Mouse (Mus musculus) liver, adult 2 months (tissue): Measurements from ENCODE around the gene Pir. TPM values are rescaled to one million over a fixed set of nuclear protein-coding genes. Genes with fewer than 3 reads are reported as not detected.

Experiments
- DNase-seq: peaks from one replicate; pipeline ENCODE4 v3.0.0-alpha.2; 2011; ENCODE audit warnings: low read depth, low spot score; ENCODE audit errors: extremely low read depth
- H3K27ac ChIP-seq: fragments of 200-500 bp; replicated peaks from 2 replicates; pipeline ENCODE4 v1.5.1; 2012; ENCODE audit warnings: low read depth, mild to moderate bottlenecking, control low read depth, inconsistent platforms, low read length; ENCODE audit not compliant: insufficient read depth
- H3K27me3 ChIP-seq: fragments of 200-500 bp; 2 replicates; pipeline ENCODE4 v1.6.1; 2012; ENCODE audit warnings: mild to moderate bottlenecking, moderate library complexity, low read length, inconsistent platforms; ENCODE audit not compliant: control insufficient read depth, insufficient read depth
- H3K36me3 ChIP-seq: fragments of 200-500 bp; 2 replicates; pipeline ENCODE4 v1.6.1; 2012; ENCODE audit warnings: low read length, inconsistent platforms; ENCODE audit not compliant: control insufficient read depth, insufficient read depth
- H3K4me1 ChIP-seq: fragments of 200-500 bp; 2 replicates; pipeline ENCODE4 v1.6.1; 2011; ENCODE audit warnings: low read length; ENCODE audit not compliant: control insufficient read depth, insufficient read depth
- H3K4me3 ChIP-seq: fragments of 200-500 bp; 2 replicates; pipeline ENCODE4 v1.5.1; 2011; ENCODE audit warnings: low read depth, mild to moderate bottlenecking, control low read depth, low read length, moderate library complexity; ENCODE audit not compliant: insufficient read depth
- H3K79me2 ChIP-seq: fragments of 200-500 bp; 2 replicates; pipeline ENCODE4 v1.6.1; 2012; ENCODE audit warnings: inconsistent platforms, mild to moderate bottlenecking, low read length, moderate library complexity; ENCODE audit not compliant: control insufficient read depth, insufficient read depth
- H3K9ac ChIP-seq: fragments of 200-500 bp; 2 replicates; pipeline ENCODE4 v1.6.1; 2012; ENCODE audit warnings: low read depth, mild to moderate bottlenecking, control low read depth, inconsistent platforms, low read length
- CTCF ChIP-seq: fragments of 200-500 bp; IDR thresholded peaks from 2 replicates; pipeline ENCODE4 v1.5.1; 2011; ENCODE audit warnings: low read depth, low read length, control low read depth
- POLR2A ChIP-seq: fragments of 200-500 bp; IDR thresholded peaks from 2 replicates; pipeline ENCODE4 v1.6.1; 2011; ENCODE audit warnings: low read length, control low read depth; ENCODE audit not compliant: insufficient read depth; ENCODE audit errors: extremely low read depth
- WGBS: fragments of 180-500 bp; shearing (Covaris S2); methylation state at CpG from one replicate; pipeline ENCODE4 v1.1.7; 2018; 5-methylcytosine and 5-hydroxymethylcytosine counted together
- polyA plus RNA-seq: library from polyadenylated mRNA; depleted of rRNA; stranded (reverse); fragments of >200 nt; gene quantifications from 2 replicates; pipeline ENCODE4 v1.2.3, GENCODE M21; 2012
- total RNA-seq: library from RNA; depleted of rRNA; stranded (reverse); fragments of >200 nt; gene quantifications from 2 replicates; pipeline ENCODE4 v1.2.3, GENCODE M21; 2014

Pir gene
- total and polyA plus RNA-seq, 2 experiments: 16.3 to 17.6 TPM

DNA sequence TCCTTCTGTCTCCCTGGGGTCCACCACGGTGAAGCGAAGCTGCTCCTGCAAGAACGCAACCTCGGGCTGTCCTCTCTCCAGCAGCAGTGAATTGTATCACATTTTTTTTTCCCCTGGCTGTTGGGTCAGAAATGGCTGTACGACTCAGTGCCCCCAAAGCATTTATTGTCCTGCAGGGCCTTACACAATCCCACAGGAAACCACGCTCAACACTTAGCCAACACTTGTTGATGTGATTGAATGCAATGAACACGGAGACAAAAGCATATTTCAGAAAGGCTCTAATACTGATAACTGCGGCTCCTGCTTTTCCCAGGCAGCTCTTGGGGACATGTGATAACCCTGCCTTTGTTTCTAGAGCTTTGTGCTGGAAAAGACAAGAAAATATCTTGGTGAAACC lies 11.1 kb upstream of the Pir start, which contains the start of gene Bmx:
Gene Bmx (minus strand): TSS at position 137 of the 400 bp plus-strand sequence.
- H3K36me3 ChIP-seq: no peaks in the 10 kb centered on the region
- no peak for DNase-seq
- no peak within 1 kb of the TSS for H3K9ac ChIP-seq
- 76% methylated on average over 8 of the region's 8 CpGs for WGBS
- H3K27me3 ChIP-seq: no peaks in the 10 kb centered on the region
- H3K27ac ChIP-seq: no peak within 1 kb of the TSS
- H3K79me2 ChIP-seq: no peaks in the 10 kb centered on the region
- H3K4me3 ChIP-seq: no peak within 1 kb of the TSS
- TF ChIP-seq POLR2A (no peak), CTCF (no peak)
- no peaks in the 10 kb centered on the region for H3K4me1 ChIP-seq

DNA sequence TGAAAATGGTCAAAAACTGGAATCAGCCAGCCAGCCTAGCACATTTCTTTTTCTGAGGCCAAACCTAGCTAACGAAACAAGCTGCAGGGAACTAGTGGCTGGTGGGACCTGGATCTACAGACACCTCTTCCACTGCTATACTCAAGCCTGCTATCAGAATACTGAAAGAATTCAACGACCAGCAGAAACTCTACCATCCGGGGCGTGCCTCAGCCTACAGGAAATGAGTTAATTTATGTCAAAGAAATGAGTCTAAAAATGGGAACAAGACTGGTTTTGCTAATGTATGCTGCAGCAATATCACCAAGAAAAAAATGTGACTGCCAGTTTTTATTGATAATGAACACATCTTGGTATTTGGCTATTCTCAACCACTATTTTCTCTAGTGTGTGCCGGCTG lies 10.5 kb upstream of the Pir start:
- Histone ChIP-seq H3K79me2 (no peaks in the 10 kb centered on the region), H3K9ac (no peak overlapping the region), H3K36me3 (no peaks in the 10 kb centered on the region), H3K4me3 (no peak overlapping the region), H3K4me1 (no peaks in the 10 kb centered on the region), H3K27me3 (no peaks in the 10 kb centered on the region), H3K27ac (no peak overlapping the region)
- TF ChIP-seq POLR2A: no peak
- TF ChIP-seq CTCF: no peak
- no peak for DNase-seq
- 85% methylated on average over 5 of the region's 5 CpGs for WGBS

DNA sequence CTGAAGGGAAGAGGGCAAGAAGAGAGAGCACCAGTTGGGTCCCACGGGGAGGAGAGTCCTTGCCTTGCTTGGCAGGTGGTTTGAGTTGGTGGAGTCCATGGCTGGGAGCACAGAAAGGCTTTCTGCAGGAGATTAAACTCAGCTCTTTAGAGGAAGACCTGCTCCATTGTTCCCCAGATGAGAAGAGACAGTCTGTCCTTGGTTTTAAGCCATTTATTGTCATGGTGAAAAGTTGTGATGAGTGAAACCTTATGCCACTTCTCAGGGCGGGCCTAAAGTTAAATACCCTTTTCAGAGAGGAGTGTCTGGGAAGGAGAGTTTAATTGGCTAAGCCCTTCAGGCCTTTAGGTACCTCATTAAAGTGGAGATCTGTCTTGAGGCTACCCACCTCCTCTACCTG lies 6.9 kb upstream of the Pir start:
- WGBS: 91% methylated on average over 2 of the region's 2 CpGs

DNA sequence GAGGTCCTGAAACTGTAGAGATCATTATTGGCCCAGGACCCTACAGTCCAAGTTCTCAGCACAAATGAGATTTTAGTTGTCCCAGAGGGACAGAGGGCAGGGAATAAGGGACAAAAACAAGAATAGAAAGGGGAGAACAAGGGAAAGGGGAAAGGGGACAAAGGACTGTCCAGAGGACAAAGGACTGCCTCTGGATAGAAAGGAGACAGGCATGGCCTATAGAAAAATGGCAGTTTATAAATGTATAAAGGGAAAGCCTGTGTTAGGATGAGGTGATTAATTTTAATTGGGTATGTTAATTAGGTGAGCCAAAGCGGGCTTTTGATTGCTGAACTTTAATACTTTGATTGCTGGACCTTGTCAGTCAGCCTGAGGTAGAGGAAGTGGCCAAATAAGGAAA lies 4.3 kb upstream of the Pir start:
- H3K79me2 ChIP-seq: no peaks in the 10 kb centered on the region
- H3K9ac ChIP-seq: no peak overlapping the region
- no peaks in the 10 kb centered on the region for H3K27me3 ChIP-seq
- no peak for TF ChIP-seq CTCF
- TF ChIP-seq POLR2A: no peak
- H3K36me3 ChIP-seq: no peaks in the 10 kb centered on the region
- 80% methylated on average over 1 of the region's 1 CpGs for WGBS
- no peak overlapping the region for H3K27ac ChIP-seq
- peaks cover 3% of the 10 kb centered on the region; the same call in 1 of the 2 replicates for H3K4me1 ChIP-seq
- no peak for DNase-seq
- no peak overlapping the region for H3K4me3 ChIP-seq

More for the DNA sequence above, 6.9 kb upstream of the Pir start:
- H3K27me3 ChIP-seq: no peaks in the 10 kb centered on the region
- DNase-seq: no peak
- H3K79me2 ChIP-seq: no peaks in the 10 kb centered on the region
- no peak overlapping the region for H3K27ac ChIP-seq
- H3K4me1 ChIP-seq: no peaks in the 10 kb centered on the region
- no peak overlapping the region for H3K4me3 ChIP-seq
- no peak overlapping the region for H3K9ac ChIP-seq
- no peaks in the 10 kb centered on the region for H3K36me3 ChIP-seq
- TF ChIP-seq CTCF: no peak
- TF ChIP-seq POLR2A: no peak

DNA sequence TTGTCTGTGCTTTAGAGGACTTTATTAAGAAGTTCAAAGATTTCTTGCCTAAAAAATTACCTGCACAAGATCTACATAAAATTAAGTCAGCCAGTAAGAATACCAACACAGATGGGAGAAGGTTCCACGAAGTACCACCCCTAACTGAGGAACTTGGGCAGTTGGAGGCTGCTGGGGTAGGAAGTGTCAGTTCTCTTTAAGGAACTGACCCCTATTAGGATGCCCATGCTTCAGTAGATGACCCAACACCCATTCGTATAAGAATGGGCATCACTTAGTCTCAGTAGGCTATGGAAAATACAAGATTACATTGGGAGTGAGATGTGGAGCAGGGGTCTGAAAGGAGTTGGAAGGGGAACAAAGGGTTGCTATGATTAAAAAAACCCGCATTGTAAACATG lies 1.4 kb downstream of the Pir start:
- Histone ChIP-seq H3K4me1 (peaks cover 5% of the 10 kb centered on the region; the same call in 1 of the 2 replicates), H3K79me2 (no peaks in the 10 kb centered on the region), H3K36me3 (no peaks in the 10 kb centered on the region), H3K27me3 (no peaks in the 10 kb centered on the region), H3K4me3 (no peak overlapping the region), H3K9ac (no peak overlapping the region), H3K27ac (no peak overlapping the region)
- DNase-seq: no peak
- WGBS: 92% methylated on average over 3 of the region's 3 CpGs
- TF ChIP-seq POLR2A (no peak), CTCF (no peak)

DNA sequence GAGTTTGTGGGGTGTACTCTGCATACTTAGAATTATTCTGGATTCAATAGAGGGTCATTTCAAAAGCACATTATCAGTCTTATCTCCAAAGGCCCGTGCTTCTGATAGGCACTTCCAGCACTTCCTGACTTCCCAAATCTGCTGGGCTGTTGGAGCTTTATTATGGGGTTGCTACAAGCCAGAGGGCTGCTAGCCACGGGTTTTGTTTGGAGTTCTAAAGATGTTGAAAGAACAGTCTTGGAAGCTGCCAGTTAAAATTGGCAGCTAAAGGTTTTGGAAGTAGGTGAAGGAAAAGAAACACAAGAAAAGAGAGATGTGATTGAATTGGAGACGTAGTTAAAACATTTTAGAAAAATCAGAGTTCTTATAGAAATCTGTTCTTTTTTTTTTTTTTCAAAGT lies 6.4 kb downstream of the Pir start:
- no peaks in the 10 kb centered on the region for H3K36me3 ChIP-seq
- H3K79me2 ChIP-seq: no peaks in the 10 kb centered on the region; the same call in 1 of the 2 replicates
- no peak overlapping the region for H3K4me3 ChIP-seq
- peak; percentile 80 for DNase-seq
- H3K9ac ChIP-seq: no peak overlapping the region
- no peak for TF ChIP-seq POLR2A
- TF ChIP-seq CTCF: no peak
- WGBS: 5% methylated on average over 3 of the region's 3 CpGs
- H3K27ac ChIP-seq: peak overlapping the region; percentile 52
- no peaks in the 10 kb centered on the region for H3K27me3 ChIP-seq
- peaks cover 5% of the 10 kb centered on the region for H3K4me1 ChIP-seq
